Mouse (Mus musculus) heart, adult 2 months (tissue): ENCODE measurements around the gene Arl5c. TPM values are rescaled to one million over a fixed set of nuclear protein-coding genes. Genes with fewer than 3 reads are reported as not detected.

Source experiments
- DNase-seq, 2 experiments: peaks; one replicate each; pipeline ENCODE4 v3.0.0; 2021
- H3K27ac ChIP-seq: fragments of 200-600 bp; 2 replicates; pipeline ENCODE4 v1.8.1; 2022
- H3K27me3 ChIP-seq: fragments of 200-500 bp; 2 replicates; pipeline ENCODE4 v1.6.1; 2012; ENCODE audit warnings: mild to moderate bottlenecking, low read length, inconsistent platforms, mixed read lengths; ENCODE audit not compliant: control insufficient read depth, insufficient read depth
- H3K36me3 ChIP-seq: fragments of 200-500 bp; 2 replicates; pipeline ENCODE4 v1.6.1; 2012; ENCODE audit warnings: low read length, inconsistent platforms; ENCODE audit not compliant: control insufficient read depth, insufficient read depth
- H3K4me1 ChIP-seq: fragments of 200-500 bp; 2 replicates; pipeline ENCODE4 v1.6.1; 2011; ENCODE audit warnings: low read length; ENCODE audit not compliant: control insufficient read depth, insufficient read depth
- H3K4me3 ChIP-seq: fragments of 200-600 bp; 2 replicates; pipeline ENCODE4 v1.8.1; 2022
- H3K79me2 ChIP-seq: fragments of 200-500 bp; replicated peaks from 2 replicates; pipeline ENCODE4 v1.6.1; 2012; ENCODE audit warnings: mild to moderate bottlenecking, inconsistent platforms, low read length, moderate library complexity, mixed read lengths; ENCODE audit not compliant: control insufficient read depth, insufficient read depth
- H3K9ac ChIP-seq: fragments of 200-500 bp; 2 replicates; pipeline ENCODE4 v1.6.1; 2012; ENCODE audit warnings: low read depth, mild to moderate bottlenecking, control low read depth, inconsistent platforms, low read length, mixed read lengths
- CTCF ChIP-seq: fragments of 200-600 bp; IDR thresholded peaks from 2 replicates; pipeline ENCODE4 v1.8.1; 2022; ENCODE audit warnings: antibody characterized with exemption, mild to moderate bottlenecking, moderate library complexity
- EP300 ChIP-seq: fragments of 200-500 bp; IDR thresholded peaks from 2 replicates; pipeline ENCODE4 v1.6.1; 2011; ENCODE audit warnings: low read depth, low read length, control low read depth; ENCODE audit not compliant: insufficient read depth
- POLR2A ChIP-seq: fragments of 200-500 bp; IDR thresholded peaks from 2 replicates; pipeline ENCODE4 v1.6.1; 2011; ENCODE audit warnings: mild to moderate bottlenecking, low read depth, low read length, control low read depth; ENCODE audit not compliant: insufficient read depth
- WGBS: fragments of 180-500 bp; shearing (Covaris S2); methylation state at CpG from one replicate; pipeline ENCODE4 v1.1.7; 2018; 5-methylcytosine and 5-hydroxymethylcytosine counted together
- intact Hi-C: fragments of 180-260 bp; cut with DNase I; formaldehyde crosslinking; loops from one replicate; pipeline ENCODE4 v1.15.1; 2025
- long read RNA-seq: library from polyadenylated mRNA; stranded (forward); transcript quantifications from one replicate; pipeline ENCODE4 v2.0.0, GENCODE M21; 2021
- polyA plus RNA-seq: library from polyadenylated mRNA; depleted of rRNA; stranded (reverse); fragments of >200 nt; gene quantifications from 2 replicates; pipeline ENCODE4 v1.2.3, GENCODE M21; 2012; rRNA removed
- total RNA-seq, 2 experiments: library from RNA; stranded (reverse); gene quantifications; 2 replicates each; pipeline ENCODE4 v1.2.3; 2021

The Arl5c gene
- under 1 TPM; 0.66 to 0.70 TPM for total RNA-seq
- 2.4 and 2.8 TPM in 2 replicates for polyA plus RNA-seq
- long read RNA-seq = 0 reads

DNA sequence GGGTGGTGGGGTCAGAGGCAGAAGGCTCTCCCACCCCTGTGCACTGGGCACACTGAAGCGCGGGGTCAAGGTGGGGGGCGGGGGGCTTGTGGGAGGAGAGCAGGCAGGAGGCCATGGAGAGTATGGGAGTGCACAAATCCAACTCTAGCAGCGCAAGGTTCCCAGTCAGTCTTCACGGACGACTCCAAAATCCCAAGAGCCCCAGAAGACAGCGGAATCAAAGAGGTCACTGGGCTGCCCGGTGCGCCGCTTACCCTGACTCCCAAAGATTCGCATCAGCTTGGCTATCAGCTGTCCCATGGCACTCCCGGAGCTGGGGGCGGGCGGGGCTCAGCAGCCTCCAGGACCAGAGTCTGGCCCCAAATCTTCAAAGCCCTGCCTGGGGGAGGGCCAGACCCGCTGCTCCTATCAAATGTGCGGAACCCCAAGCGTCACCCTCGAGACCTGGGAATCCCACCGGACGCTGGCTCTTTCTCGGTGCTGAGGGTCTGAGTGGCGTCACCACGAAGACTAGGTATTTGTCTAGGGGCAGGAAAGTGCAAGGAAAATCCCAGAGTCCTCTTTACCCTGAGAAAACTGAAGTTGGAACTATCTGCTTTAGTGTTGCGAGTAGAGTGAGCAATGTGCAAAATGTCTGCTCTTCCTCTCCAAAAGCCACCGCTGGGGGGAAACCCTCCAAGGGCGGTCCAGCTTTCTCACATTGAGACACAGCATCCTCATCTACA is at the start of gene Arl5c:
Arl5c (minus strand) TSS at position 618 of the 725 bp plus-strand sequence.
- H3K27me3 ChIP-seq = no peaks in the 10 kb centered on the region
- 4% methylated on average over 26 of the region's 26 CpGs for WGBS

DNA sequence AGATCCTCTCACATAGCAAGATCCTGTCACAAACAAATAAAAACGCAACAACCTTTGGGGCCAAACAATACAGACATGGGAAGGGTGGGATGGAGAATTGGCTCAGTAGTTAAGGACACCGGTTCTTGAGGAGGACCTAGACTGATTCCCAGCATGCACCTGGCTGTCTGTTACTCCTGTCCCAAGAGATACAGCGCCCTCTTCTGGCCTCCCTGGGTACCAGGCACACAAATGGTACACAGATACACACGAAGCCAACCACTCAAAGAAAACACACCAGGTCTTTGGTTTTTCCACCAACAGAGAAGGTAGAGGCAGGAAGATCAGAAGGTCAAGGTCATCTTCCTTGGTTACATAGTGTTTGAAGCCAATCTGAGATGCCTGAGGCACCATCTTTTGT is 49.6 kb upstream of the Arl5c start:
- no peak for DNase-seq
- H3K36me3 ChIP-seq = no peaks in the 10 kb centered on the region
- no peak overlapping the region for H3K27ac ChIP-seq
- intact Hi-C loops = no loop called here
- H3K27me3 ChIP-seq = no peaks in the 10 kb centered on the region
- no peaks in the 10 kb centered on the region for H3K79me2 ChIP-seq
- no peaks in the 10 kb centered on the region; the same call in 1 of the 2 replicates for H3K4me1 ChIP-seq
- TF ChIP-seq EP300 = no peak
- no peak for TF ChIP-seq POLR2A
- 0 out of 2 replicates have a peak, but pooled peaks have one; percentile 8 for TF ChIP-seq CTCF
- H3K4me3 ChIP-seq = no peak overlapping the region
- WGBS = 64% methylated on average over 4 of the region's 4 CpGs
- H3K9ac ChIP-seq = no peak overlapping the region

More for the DNA sequence above, at the start of gene Arl5c:
- Histone ChIP-seq H3K9ac (peak within 1 kb of the TSS; percentile 48), H3K36me3 (no peaks in the 10 kb centered on the region), H3K27ac (peak within 1 kb of the TSS; percentile 34), H3K4me3 (peak within 1 kb of the TSS; percentile 49), H3K79me2 (no peaks in the 10 kb centered on the region), H3K4me1 (peaks cover 4% of the 10 kb centered on the region)
- intact Hi-C loops = no loop called here
- peak; percentile 70 to 79 for DNase-seq
- TF ChIP-seq EP300 = 0 out of 2 replicates have a peak, but pooled peaks have one; percentile 13
- TF ChIP-seq POLR2A = no peak
- peak; percentile 57 for TF ChIP-seq CTCF

DNA sequence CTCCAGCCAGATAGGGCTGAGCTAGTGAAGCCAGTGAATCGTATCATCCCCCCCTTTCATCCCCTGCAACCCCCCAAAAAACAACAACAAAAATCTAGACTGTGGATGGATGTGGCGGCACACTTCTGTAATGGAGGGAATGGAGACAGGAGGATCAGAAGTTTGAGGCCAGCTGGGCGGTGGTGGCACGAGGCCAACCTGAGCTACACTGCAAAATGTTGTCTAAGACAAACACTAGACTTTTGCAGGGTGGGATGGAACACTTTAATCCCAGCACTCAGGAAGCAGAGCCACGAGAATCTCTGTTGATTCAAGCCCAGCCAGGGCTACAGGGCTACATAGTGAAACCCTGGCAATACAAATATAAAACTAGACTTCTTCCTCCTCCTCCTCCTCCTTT is 48.1 kb upstream of the Arl5c start:
- no peaks in the 10 kb centered on the region for H3K27me3 ChIP-seq
- no peak overlapping the region for H3K27ac ChIP-seq
- no peak overlapping the region for H3K4me3 ChIP-seq
- TF ChIP-seq CTCF (no peak), EP300 (no peak)
- 54% methylated on average over 5 of the region's 5 CpGs for WGBS
- no peaks in the 10 kb centered on the region for H3K36me3 ChIP-seq
- H3K79me2 ChIP-seq = no peaks in the 10 kb centered on the region
- no peak overlapping the region for H3K9ac ChIP-seq
- intact Hi-C loops = no loop called here
- DNase-seq = no peak
- no peaks in the 10 kb centered on the region; the same call in 1 of the 2 replicates for H3K4me1 ChIP-seq

DNA sequence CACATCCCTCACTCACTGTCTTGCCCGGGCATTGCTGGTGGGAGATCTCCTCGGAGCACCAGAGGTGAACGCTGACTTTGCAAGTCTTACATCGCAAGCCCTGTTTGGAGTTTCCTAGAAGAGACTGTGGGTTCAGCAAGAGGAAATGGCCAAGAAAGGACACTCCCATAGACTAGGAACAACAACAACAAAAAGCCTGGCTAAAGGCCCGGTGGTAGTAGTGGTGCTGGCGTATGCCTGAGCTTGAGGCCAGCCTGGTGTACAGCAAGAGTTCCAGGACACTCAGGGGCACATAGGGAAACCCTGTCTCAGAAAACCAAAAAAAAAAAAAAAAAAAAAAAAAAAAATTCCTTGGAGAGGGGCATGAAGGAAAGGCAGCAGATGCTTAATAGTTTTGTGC is 46.8 kb upstream of the Arl5c start:
- Histone ChIP-seq H3K4me1 (no peaks in the 10 kb centered on the region; the same call in 1 of the 2 replicates), H3K9ac (no peak overlapping the region), H3K36me3 (no peaks in the 10 kb centered on the region), H3K79me2 (no peaks in the 10 kb centered on the region), H3K27me3 (no peaks in the 10 kb centered on the region), H3K27ac (no peak overlapping the region), H3K4me3 (no peak overlapping the region)
- TF ChIP-seq CTCF (no peak), EP300 (no peak), POLR2A (no peak)
- 37% methylated on average over 6 of the region's 6 CpGs for WGBS
- intact Hi-C loops = no loop called here
- DNase-seq = no peak

DNA sequence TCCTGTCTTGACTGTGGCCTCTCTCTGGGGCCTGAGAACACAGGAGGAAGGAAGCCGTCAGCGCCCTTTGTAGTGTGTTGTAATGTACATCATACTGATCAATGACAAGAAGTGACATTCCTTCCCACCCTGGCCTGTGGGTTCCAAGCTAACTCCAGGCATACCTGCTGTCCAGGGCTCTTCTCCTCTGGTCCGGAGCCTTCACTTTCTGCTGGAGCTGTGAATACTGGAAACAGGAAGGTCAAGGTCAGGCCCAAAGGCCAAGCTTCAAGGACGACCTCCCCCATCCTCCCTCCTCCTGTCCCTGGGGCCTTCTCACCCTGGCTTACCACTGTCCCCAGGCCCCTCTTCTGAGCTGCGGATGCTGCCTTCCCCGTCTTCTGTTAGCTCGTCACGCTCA is 45.0 kb upstream of the Arl5c start:
- intact Hi-C loops = no loop called here
- no peak overlapping the region for H3K27ac ChIP-seq
- peaks cover 1% of the 10 kb centered on the region; the same call in 1 of the 2 replicates for H3K4me1 ChIP-seq
- H3K4me3 ChIP-seq = no peak overlapping the region
- DNase-seq = no peak
- H3K79me2 ChIP-seq = no peaks in the 10 kb centered on the region
- H3K27me3 ChIP-seq = no peaks in the 10 kb centered on the region
- WGBS = 79% methylated on average over 8 of the region's 8 CpGs
- no peak overlapping the region for H3K9ac ChIP-seq
- no peaks in the 10 kb centered on the region for H3K36me3 ChIP-seq
- TF ChIP-seq CTCF (no peak), POLR2A (no peak), EP300 (no peak)

DNA sequence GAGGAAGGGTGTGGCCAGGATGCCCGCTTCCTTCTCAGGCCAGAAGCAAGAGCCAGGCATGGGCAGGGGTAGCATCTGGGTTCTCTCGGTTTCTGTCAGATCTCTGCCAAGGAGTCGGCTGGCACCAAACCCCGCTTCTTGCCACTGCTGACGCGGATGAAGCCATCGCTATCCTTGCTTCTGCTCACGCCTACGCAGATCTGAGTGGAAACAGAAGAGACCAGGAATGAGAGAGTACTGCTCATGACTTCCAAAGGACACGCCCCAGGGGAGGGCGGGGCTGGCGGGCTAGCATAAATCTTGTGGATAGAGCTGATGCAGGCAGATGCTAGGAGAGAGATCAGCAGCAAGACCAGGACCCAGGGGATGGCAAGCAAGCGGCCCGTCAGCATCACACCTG is 41.9 kb upstream of the Arl5c start:
- no peaks in the 10 kb centered on the region for H3K36me3 ChIP-seq
- H3K4me1 ChIP-seq = peaks cover 1% of the 10 kb centered on the region; the same call in 1 of the 2 replicates
- no peak overlapping the region for H3K9ac ChIP-seq
- 63% methylated on average over 14 of the region's 14 CpGs for whole genome bisulfite sequencing
- TF ChIP-seq POLR2A (no peak), EP300 (no peak)
- no peak overlapping the region for H3K4me3 ChIP-seq
- DNase-seq = no peak
- no peak overlapping the region for H3K27ac ChIP-seq
- H3K27me3 ChIP-seq = no peaks in the 10 kb centered on the region
- no peaks in the 10 kb centered on the region for H3K79me2 ChIP-seq
- intact Hi-C loops = no loop called here
